Mouse (Mus musculus) spleen, postnatal 4 days (tissue): ENCODE measurements around the gene Klhl26.

Experiments used
- DNase-seq, 2 experiments: peaks; one replicate each; pipeline ENCODE4 v3.0.0; 2022; ENCODE audit warnings: low spot score in 2 of 2

Klhl26 gene

GRCm38 (mm10) chr8:70501820-70502529, 25.2 kb upstream of the Klhl26 start:
- DNase-seq: no peak

GRCm38 (mm10) chr8:70500386-70501301, 23.9 kb upstream of the Klhl26 start:
- peak; percentile 66 to 81 for DNase-seq

GRCm38 (mm10) chr8:70495771-70496062, 18.9 kb upstream of the Klhl26 start:
- no peak for DNase-seq

- DNase-seq: no peak
Observed at GRCm38 (mm10) chr8:70495001-70495770, 18.4 kb upstream of the Klhl26 start.

GRCm38 (mm10) chr8:70494416-70494945, 17.7 kb upstream of the Klhl26 start:
- no peak for DNase-seq

GRCm38 (mm10) chr8:70493692-70494415, 17.1 kb upstream of the Klhl26 start:
- DNase-seq: no peak

GRCm38 (mm10) chr8:70492664-70493640, 16.2 kb upstream of the Klhl26 start, which contains the start of gene Crlf1:
Gene Crlf1 (plus strand): TSS chr8:70493158.
- DNase-seq: no peak

- DNase-seq: no peak
Observed at GRCm38 (mm10) chr8:70490880-70491495, 14.2 kb upstream of the Klhl26 start.

GRCm38 (mm10) chr8:70490061-70490879, 13.5 kb upstream of the Klhl26 start:
- DNase-seq: no peak

GRCm38 (mm10) chr8:70489576-70489975, 12.8 kb upstream of the Klhl26 start:
- DNase-seq: no peak

GRCm38 (mm10) chr8:70488931-70489470, 12.2 kb upstream of the Klhl26 start:
- DNase-seq: no peak

- no peak for DNase-seq
Observed at GRCm38 (mm10) chr8:70487993-70488796, 11.4 kb upstream of the Klhl26 start.

- no peak for DNase-seq
Observed at GRCm38 (mm10) chr8:70486941-70487520, 10.3 kb upstream of the Klhl26 start, which contains the start of gene Tmem59l. Gene Tmem59l (minus strand): TSS chr8:70487358.

- no peak for DNase-seq
Observed at GRCm38 (mm10) chr8:70486191-70486681, 9.5 kb upstream of the Klhl26 start.

GRCm38 (mm10) chr8:70482943-70483342, 6.2 kb upstream of the Klhl26 start:
- DNase-seq: no peak

GRCm38 (mm10) chr8:70481908-70482307, 5.1 kb upstream of the Klhl26 start:
- DNase-seq: no peak
